Mouse (Mus musculus) heart, adult 2 months (tissue): ENCODE measurements around the gene Echdc3.

Experiments used
- CTCF ChIP-seq: fragments of 200-600 bp; IDR thresholded peaks from 2 replicates; pipeline ENCODE4 v1.8.1; 2022; ENCODE audit warnings: antibody characterized with exemption, mild to moderate bottlenecking, moderate library complexity
- EP300 ChIP-seq: fragments of 200-500 bp; IDR thresholded peaks from 2 replicates; pipeline ENCODE4 v1.6.1; 2011; ENCODE audit warnings: low read depth, low read length, control low read depth; ENCODE audit not compliant: insufficient read depth
- POLR2A ChIP-seq: fragments of 200-500 bp; IDR thresholded peaks from 2 replicates; pipeline ENCODE4 v1.6.1; 2011; ENCODE audit warnings: mild to moderate bottlenecking, low read depth, low read length, control low read depth; ENCODE audit not compliant: insufficient read depth

GRCm38 (mm10) chr2:6232755-6233154 lies 19.9 kb upstream of the Echdc3 start:
- TF ChIP-seq POLR2A (no peak), CTCF (no peak), EP300 (no peak)
